Mouse (Mus musculus) layer of hippocampus, postnatal 10 days (tissue): ENCODE results near the gene Smad6. TPM values are rescaled to one million over a fixed set of nuclear protein-coding genes. Genes with fewer than 3 reads are reported as not detected.

Experiments used
- DNase-seq, 2 experiments: peaks; one replicate each; pipeline ENCODE4 v3.0.0; 2021; ENCODE audit warnings: low spot score in 2 of 2
- total RNA-seq, 2 experiments: library from RNA; stranded (reverse); gene quantifications; 2 replicates each; pipeline ENCODE4 v1.2.3; 2021

Smad6 gene
- total RNA-seq, 2 experiments from 2014 or later: 1.7 to 3.7 TPM

DNA sequence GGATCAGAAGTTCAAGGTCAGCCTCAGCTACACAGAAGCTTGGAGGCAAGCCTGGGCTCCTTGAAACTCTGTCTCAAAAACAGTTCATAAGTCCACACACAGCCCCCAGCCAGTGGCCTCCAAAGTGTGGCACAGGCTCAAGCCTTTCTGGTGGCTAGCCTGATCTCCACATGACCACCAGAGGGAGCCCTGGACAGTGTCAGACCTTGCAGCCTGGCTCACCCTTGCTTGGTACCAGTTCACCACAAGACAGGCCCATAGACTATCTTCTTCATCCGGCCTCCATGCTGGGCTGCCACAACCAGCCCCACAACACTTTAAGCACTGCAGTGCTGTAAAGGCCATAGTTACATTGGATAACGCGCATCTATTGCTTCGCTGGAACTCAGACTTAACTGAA is 103.6 kb downstream of the Smad6 start:
- peak; percentile 75 to 79 for DNase-seq

DNA sequence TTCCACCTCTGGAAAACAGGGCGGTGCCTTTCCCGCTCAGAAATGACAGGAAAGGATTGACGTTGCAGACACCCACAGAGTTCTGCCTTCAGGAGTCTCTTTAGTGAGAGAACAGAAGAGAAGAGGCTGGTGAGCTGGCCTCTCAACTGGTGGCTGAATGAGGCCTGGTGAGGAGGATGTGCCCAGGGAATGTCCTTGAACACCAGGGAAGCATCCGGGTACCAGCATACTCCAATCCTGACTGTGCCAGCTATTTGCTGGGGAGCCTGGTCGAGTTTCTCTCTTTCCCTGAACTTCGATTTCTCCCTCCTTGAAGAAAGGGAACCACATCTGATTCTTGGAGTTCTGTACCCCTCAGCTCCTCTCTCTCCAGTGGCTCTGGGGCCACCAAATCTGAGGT is 105.4 kb downstream of the Smad6 start:
- DNase-seq: no peak

DNA sequence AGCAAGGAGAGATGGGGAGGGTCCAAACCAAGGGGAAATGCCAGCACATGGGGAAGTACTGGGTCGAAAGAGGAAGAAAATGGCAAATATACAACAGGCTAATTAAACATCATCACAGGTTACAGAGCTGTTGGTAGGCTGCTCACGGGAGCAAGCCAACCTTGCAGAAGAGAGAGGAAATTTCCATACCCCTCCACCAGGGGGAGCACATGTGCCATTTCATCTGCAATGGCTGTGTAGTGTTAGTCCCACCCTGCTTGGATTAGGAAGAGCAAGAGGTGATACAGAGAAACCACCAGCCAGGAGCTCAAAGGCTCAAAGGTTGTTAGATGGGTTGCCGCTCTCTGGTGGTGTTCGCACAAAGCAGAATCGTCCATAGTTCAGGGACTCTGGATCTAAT is 105.9 kb downstream of the Smad6 start:
- peak; percentile 56 to 70 for DNase-seq

DNA sequence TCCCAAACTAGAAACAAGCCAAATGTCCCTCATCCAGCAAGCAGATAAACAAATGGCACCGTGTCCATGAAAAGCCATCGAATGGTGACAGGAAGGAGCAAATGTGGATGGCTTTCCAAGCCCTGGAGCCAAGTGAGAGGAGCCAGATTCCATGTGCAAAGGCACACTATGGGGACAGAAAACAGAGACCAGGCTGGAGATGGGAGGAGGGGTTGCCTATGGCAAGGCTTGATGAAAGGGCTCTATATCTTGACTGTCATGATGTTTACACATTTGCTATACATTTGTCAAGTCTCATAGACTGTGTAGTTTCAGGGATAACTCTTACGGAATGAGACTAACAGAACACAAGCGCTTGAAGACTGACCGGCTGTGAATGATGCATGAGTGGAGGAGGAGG is 106.9 kb downstream of the Smad6 start:
- no peak for DNase-seq

DNA sequence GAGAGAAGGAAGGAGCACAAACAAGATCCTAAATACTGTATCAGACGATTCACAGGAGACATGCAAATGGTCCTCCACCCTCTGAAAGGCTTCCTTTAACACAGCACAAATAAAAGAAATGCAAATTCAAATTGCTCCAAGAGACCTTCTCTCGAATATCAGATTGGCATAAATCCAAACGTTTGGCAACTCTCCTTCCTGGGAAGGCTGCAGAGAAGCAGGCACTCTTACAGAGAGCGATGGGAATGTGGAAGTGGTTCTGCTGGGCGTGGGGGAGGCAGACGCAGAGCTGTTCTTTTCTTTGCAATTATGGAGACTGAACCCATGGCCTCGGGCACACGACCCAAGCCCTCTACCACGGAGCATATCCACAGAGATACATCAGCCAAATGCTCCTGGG is 109.8 kb downstream of the Smad6 start:
- no peak for DNase-seq

DNA sequence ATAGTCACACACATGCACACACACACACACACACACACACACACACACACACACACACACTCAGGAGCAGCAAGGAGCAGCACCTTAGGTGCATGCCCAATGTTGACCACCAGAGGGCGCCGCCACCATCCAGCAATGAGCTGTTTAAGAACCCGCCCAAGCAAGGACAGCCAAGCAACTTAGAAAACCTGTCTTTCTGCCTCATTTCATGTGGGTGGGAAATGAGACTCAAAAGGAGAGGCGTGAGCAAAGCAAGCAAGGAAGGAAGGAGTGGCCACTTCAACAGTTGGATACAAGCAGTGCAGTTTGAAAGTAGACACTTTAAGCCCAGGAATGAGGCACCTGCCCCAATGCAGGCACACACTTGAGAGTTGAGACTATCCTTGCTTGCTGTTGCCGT is 112.2 kb downstream of the Smad6 start:
- peak; percentile 78 to 83 for DNase-seq

DNA sequence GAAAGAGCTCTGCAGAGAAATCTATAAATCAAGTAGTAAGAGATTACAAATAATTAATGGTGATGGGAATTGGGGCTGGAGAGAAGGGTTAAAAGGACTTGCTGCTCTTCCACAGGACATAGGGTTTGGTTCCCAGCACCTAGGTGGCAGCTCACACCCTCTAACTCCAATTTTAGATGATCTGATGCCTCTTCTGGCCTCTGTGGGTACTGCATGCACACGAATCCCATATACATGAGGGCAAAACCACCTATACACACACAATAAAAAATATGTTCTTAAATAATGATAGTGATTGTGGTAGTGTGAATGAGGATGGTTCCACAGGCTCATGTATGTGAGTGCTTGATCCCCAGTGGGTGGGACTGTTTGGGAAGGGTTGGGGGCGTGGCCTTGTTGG is 117.3 kb downstream of the Smad6 start:
- DNase-seq: no peak

Other genes with a start within 250 kb of the Smad6 start
- not detected for gene Lctl, start 95.1 kb upstream of the Smad6 start, total RNA-seq
- gene Zwilch, start 151.0 kb upstream of the Smad6 start, total RNA-seq: 1 to 10 TPM; 5.1 to 9.8 TPM
- 100 to 1,000 TPM; 612 to 638 TPM for gene Rpl4, start 151.3 kb upstream of the Smad6 start, total RNA-seq
- 10 to 100 TPM; 17.1 to 18.5 TPM for gene Snapc5, start 157.2 kb upstream of the Smad6 start, total RNA-seq
- gene Uchl4, start 213.1 kb upstream of the Smad6 start, total RNA-seq: 1 to 10 TPM; 4.0 to 5.8 TPM
- gene Map2k1, start 231.6 kb upstream of the Smad6 start, total RNA-seq: 100 to 1,000 TPM; 126 to 129 TPM